Mouse (Mus musculus) left cerebral cortex, adult 2 months (tissue): ENCODE measurements around the gene Baz1b. TPM values are rescaled to one million over a fixed set of nuclear protein-coding genes. Genes with fewer than 3 reads are reported as not detected.

Experiments used
- DNase-seq, 2 experiments: peaks; one replicate each; pipeline ENCODE4 v3.0.0; 2021 to 2022; ENCODE audit warnings: low spot score in 2 of 2, mixed read lengths in 1 of 2; ENCODE audit errors: extremely low spot score in 1 of 2
- H3K27ac ChIP-seq: fragments of 200-600 bp; 2 replicates; pipeline ENCODE4 v1.8.1; 2022
- H3K4me3 ChIP-seq: fragments of 200-600 bp; 2 replicates; pipeline ENCODE4 v1.8.1; 2022
- CTCF ChIP-seq: fragments of 200-600 bp; IDR thresholded peaks from 2 replicates; pipeline ENCODE4 v1.8.1; 2022; ENCODE audit warnings: antibody characterized with exemption, mild to moderate bottlenecking, moderate library complexity
- intact Hi-C: fragments of 180-260 bp; cut with DNase I; formaldehyde crosslinking; loops from one replicate; pipeline ENCODE4 v1.15.1; 2025
- total RNA-seq, 2 experiments: library from RNA; stranded (reverse); gene quantifications; 2 replicates each; pipeline ENCODE4 v1.2.3; 2021

Baz1b gene
- total RNA-seq, 2 experiments from 2014 or later = 76.2 to 79.7 TPM

DNA sequence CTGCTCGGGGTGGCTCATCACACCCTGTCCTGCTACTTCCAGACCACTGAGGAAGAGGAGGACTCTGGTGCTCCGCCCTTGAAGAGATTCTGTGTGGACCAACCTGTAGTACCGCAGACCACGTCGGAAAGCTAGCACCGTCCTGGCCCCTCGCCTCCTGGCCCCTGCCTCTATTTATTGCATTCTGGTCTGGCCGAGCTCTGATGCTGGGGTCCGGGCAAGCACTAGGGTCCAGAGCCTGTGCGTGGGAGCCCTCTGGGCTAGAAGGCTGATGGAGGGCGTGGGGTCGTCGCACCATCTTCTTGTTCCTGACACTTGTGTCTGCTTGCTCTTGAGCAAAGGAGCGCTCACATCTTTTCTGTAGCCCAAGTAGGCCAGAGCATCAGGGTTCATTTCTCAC, 6.3 kb upstream of the Baz1b start:
- TF ChIP-seq CTCF = no peak
- Histone ChIP-seq H3K27ac (peak overlapping the region; percentile 17; the same call in 1 of the 2 replicates), H3K4me3 (no peak overlapping the region)
- intact Hi-C loops = loop anchor here (10.0 kb wide), 1 partner anchor 754 kb away; the partner anchor contains the start of gene Ywhag
- DNase-seq = no peak

DNA sequence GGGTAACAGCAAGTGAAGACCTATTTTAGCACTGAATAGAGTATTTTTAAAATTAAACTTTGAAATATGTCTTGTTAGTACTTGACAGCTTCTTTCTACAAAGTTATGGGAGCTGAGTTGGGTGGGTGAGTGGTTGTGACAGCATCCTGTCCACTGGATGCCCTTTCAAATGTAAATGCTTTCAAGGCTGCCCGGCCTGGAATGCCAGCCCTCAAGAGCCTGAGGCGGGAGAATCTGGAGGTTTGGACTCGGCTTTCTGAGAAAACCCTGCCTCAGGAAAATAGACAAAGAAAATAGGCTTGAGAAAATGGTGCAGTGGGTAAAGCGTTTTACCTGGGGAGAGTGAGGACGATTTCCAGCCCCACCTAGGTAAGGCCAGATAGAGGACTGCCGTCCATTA, 5.3 kb upstream of the Baz1b start:
- no peak overlapping the region; the same call in 1 of the 2 replicates for H3K27ac ChIP-seq
- DNase-seq = no peak
- H3K4me3 ChIP-seq = no peak overlapping the region
- intact Hi-C loops = loop anchor here (10.0 kb wide), 1 partner anchor 753 kb away; the partner anchor contains the start of gene Ywhag
- no peak for TF ChIP-seq CTCF

DNA sequence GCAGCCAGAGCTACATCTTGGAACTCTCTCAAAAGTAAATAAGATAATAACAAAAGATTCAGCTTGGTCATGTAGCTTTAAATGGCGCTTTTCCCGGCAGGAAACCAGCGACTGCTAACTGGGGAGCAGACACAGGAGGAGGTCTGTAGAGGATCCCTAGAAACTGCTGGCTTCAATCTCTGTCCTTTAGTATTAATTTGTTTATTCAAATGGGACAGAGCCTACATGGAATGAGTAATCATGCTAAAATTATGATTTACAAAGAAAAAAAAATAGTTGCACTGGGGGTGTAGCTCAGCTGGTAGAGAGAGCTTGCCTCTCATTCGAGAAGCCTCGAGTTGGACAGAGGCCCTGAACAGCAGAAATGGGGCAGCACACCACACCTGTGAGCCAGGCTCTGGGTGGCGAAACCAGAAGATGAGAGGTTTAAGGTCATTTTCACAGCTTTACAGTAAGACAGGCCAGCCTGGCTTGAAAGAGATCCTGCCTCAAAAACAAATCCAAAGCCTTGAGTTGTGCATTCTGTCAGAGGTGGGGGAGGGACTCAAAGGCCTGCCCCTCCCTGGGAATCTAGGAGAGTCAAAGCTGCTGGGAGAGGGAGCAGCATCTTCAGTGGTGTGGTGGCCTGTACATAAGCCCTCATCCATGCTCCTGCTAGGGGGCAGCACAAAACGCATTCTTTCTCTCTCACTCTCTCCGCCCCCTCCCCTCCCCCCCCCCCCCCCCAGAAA, 3.8 kb upstream of the Baz1b start:
- no peak; the same call in 1 of the 2 replicates for TF ChIP-seq CTCF
- DNase-seq = peak; percentile 35 to 60
- intact Hi-C loops = loop anchor here (10.0 kb wide), 1 partner anchor 752 kb away; the partner anchor contains the start of gene Ywhag
- no peak overlapping the region for H3K4me3 ChIP-seq
- H3K27ac ChIP-seq = peak overlapping the region; percentile 90

DNA sequence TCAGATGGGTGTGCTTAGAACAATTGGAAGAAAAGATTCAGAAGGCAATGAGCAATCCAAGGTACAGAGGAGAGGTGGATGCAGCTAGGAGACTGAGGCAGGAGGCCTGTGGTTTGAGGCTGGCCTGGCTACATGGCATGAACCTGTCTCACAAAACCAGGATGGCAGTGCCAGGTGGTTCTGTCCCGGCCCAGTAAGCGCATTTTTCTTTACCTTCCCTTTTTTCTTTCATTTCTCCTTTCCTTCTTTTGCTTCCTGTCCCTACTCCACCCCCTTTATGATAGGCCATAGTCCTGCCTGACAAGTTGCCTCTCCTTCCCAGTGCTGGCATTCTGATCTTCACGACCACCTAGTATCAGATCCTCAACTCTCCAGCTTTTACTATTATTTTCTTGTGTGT, 2.0 kb upstream of the Baz1b start:
- Histone ChIP-seq H3K4me3 (no peak overlapping the region), H3K27ac (no peak overlapping the region)
- intact Hi-C loops = loop anchor here (5.0 to 10.0 kb wide), 3 partner anchors 38 to 750 kb away; partner anchors contain the start of genes Tbl2 and Ywhag
- no peak for TF ChIP-seq CTCF
- no peak for DNase-seq

DNA sequence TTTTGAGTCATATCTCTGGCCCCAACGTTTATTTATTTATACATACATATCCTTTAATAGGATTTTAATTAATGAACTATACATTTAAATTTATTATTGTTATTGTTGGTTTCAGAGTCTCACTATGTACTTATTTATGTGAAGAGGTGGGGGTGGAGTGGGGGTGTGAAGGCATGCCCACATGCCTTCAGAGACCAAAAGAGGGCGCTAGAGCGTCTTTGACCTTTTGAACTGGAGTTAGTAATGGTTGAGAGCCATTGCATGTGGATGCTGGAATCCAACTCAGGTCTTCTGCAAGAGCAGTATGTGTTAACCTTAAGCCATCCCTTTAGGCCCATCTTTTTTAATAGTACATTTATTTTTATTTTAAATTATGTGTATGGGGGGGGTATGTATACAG, 1.5 kb upstream of the Baz1b start:
- Histone ChIP-seq H3K4me3 (no peak overlapping the region), H3K27ac (no peak overlapping the region)
- peak; percentile 34 for TF ChIP-seq CTCF
- intact Hi-C loops = loop anchor here (5.0 to 10.0 kb wide), 3 partner anchors 38 to 749 kb away; partner anchors contain the start of genes Tbl2 and Ywhag
- DNase-seq = no peak

DNA sequence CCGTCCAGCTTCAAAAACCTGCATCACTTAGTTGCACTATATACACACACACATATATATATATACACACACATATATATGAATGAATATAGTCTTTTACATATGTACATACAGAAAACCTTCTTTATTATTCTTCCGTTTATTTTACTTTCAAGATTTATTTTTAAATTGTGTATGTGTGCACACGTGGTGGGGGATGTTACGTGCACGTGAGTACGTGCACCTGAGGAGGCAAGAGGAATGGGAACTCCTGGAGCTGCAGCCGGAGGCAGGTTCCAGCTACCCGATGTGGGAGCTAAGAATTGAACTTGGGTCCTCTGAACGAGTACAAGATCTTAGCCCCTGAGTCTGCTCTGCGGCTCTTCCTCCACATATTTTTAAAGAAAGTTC, 838 bp upstream of the Baz1b start:
- H3K27ac ChIP-seq = peak overlapping the region; percentile 95
- intact Hi-C loops = loop anchor here (5.0 to 10.0 kb wide), 3 partner anchors 39 to 749 kb away; partner anchors contain the start of genes Tbl2 and Ywhag
- DNase-seq = no peak
- no peak for TF ChIP-seq CTCF
- H3K4me3 ChIP-seq = peak overlapping the region; percentile 85

DNA sequence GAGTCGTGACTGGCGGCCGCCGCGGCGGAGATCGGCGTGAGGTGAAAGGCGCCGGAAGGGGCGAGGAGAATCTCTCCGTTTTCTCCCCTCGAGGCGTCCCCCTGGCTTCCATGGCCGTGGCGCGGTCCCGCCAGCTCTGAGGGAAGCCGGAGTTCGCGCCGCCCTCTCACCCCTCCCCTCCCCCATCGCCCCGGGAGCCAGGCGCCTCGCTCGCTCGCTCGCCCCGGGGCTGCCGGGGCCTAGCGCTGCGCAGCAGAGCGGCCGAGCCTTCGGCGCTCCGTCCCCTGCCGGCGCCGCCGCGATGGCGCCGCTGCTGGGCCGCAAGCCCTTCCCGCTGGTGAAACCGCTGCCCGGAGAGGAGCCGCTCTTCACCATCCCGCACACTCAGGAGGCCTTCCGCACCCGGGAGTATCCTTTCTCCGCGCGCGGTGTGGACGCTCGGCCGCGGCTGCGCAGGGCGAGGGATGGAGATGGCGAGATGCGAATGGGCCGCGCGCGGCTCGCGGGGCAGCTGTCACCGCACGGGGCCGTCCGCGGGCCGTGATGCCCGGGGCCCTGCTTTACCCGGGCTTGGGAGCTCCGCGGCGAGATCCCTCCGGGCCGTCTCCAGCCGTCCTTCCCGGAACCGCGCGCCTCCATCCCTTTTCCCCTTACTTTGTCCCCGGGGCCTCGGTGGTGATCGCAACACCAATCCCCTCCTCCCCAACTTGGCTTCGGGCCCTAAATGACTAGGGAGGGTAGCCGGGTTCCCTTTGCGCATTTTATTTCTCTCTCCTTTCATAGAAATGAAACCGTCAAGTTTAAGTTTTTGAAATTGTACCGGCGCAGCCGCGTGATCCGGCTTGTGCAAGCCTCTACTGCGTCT, 517 bp downstream of the Baz1b start:
- H3K27ac ChIP-seq = peak overlapping the region; percentile 95
- TF ChIP-seq CTCF = no peak; the same call in none of the 2 replicates
- intact Hi-C loops = loop anchor here (1.0 to 10.0 kb wide), 4 partner anchors 19 to 747 kb away; partner anchors contain the start of genes Bcl7b, Tbl2 and Ywhag
- H3K4me3 ChIP-seq = peak overlapping the region; percentile 85
- peak; percentile 37 to 49 for DNase-seq

DNA sequence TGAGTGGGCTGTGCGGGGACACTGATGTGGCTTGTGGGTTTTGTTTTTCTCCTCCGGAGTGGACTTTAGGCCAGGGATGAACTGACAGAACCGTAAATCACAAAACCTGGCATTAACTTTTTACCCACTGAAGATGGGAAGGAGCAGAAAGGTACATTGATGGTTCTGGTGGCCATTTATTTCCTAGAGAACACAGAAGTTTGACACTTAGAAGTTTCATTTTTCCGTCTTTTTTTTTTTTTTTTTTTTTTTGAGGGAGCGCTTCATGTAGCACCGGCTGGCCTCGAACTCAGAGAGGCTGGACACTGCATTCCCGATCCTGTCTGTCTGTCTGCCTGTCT, 1.1 kb downstream of the Baz1b start:
- peak overlapping the region; percentile 85 for H3K4me3 ChIP-seq
- intact Hi-C loops = loop anchor here (5.0 to 10.0 kb wide), 3 partner anchors 41 to 747 kb away; partner anchors contain the start of genes Tbl2 and Ywhag
- TF ChIP-seq CTCF = no peak
- peak overlapping the region; percentile 95 for H3K27ac ChIP-seq
- DNase-seq = no peak

DNA sequence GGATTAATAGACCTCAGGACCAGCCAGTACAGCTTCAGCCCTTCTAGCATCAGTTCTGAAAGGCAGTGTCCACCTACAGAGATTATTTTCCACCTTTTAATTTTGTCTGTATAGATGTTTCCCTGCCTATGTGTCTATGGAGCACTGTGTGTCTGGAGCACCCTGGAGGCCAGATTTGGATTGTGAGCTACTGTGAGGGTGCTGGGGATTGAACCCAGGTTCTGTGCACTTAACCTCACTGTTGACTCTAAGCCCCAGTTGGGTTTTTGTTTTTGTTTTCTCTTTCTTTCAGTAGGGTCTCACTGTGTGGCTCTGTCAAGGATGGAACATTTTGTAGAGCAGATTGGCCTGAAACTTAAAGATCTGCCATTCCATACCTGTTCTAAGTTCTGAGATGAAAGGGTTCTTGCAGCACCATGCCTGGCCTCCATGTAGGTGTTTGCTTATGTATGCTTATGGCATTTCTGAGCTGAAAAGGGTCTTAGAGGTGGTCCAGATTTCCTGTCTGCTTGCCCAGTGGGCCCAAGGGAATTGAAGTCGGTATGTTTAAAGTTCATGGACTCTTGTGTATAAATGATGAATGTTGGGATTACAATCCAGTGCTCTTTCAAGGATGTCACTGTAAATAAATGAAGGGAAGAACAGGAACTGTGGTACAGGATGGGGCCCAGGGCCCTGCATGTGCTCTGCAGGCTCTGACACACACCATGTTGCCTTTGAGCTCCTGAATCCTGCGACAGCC, 2.4 kb downstream of the Baz1b start:
- TF ChIP-seq CTCF = peak; percentile 31
- intact Hi-C loops = loop anchor here (5.0 to 10.0 kb wide), 3 partner anchors 42 to 745 kb away; partner anchors contain the start of genes Tbl2 and Ywhag
- no peak for DNase-seq
- H3K4me3 ChIP-seq = peak overlapping the region; percentile 85; the same call in 1 of the 2 replicates
- H3K27ac ChIP-seq = no peak overlapping the region

DNA sequence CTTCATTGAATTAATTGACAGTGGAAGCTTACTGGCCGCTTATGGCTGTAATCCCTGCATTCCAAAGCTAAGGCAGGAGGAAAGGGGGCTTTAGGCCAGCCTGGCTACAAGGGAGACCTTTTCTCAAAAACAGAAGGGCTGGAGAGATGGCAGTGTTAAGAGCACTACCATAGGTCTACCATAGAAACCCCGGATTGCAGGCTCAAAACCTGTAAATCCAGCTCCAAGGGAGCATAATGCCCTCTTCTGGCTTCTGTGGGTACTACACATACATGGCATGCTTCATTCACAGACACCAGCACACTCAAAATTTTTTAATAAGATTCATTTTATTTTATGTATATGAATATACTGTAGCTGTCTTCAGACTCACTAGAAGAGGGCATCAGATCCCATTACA, 4.6 kb downstream of the Baz1b start:
- peak; percentile 47 to 68 for DNase-seq
- Histone ChIP-seq H3K27ac (no peak overlapping the region), H3K4me3 (no peak overlapping the region)
- TF ChIP-seq CTCF = peak; percentile 95
- intact Hi-C loops = loop anchor here (1.0 kb wide), 1 partner anchor 73 kb away; no protein-coding TSS in a partner anchor

DNA sequence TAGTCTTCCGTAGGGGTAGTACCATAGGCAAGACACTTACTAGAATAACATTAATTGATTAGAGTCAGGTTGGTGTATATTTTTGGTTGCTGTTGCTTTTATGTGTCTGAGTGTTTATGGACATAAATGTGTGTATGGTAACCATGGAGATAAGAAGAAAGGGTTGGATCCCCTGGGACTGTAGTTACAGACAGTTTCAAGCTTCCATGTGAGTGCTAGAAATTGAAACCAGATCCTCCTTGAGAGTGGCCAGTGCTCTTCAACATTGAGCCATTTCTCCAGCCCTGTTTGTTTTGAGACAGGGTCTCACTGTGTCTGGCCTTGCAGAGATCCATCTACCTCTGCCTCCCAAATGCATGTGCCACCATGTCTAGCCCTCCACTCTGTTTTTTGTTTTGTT, 5.4 kb downstream of the Baz1b start:
- no peak overlapping the region for H3K27ac ChIP-seq
- no peak overlapping the region for H3K4me3 ChIP-seq
- no peak for DNase-seq
- intact Hi-C loops = no loop called here
- TF ChIP-seq CTCF = no peak
